Comparison of ENCODE assay signal across 8 mouse cellular contexts in genomic region chr12:108333056-108333455, GRCm38 (mm10). TPM values are rescaled to one million over a fixed set of nuclear protein-coding genes. Genes with fewer than 3 reads are reported as not detected.
DNase-seq lines count a peak whose midpoint lies in the region; ATAC-seq and TF ChIP-seq lines count a peak whose summit lies in the region.

No protein-coding gene starts in this region.

- no peaks in the 10 kb centered on the region for H3K36me3 ChIP-seq in hindbrain, postnatal 0 days (ENCODE audit: insufficient read depth, low read length)

- peak; percentile 34 for ATAC-seq in hindbrain, postnatal 0 days

- H3K9me3 ChIP-seq in hindbrain, postnatal 0 days (ENCODE audit: low read length), result no peaks in the 10 kb centered on the region

- peak; percentile 71 for DNase-seq in T-cell, adult 2 months (ENCODE audit: low spot score)
- DNase-seq in cerebellum, postnatal 4 days (ENCODE audit: low spot score in 2 of 2), result peak; percentile 86 to 88
- DNase-seq in gastrocnemius, adult 8-10 months (ENCODE audit: low spot score in 2 of 2), result peak; percentile 80 to 83
- peak; percentile 90 for DNase-seq in hindbrain, postnatal 0 days (ENCODE audit: low spot score)
- DNase-seq in left cerebral cortex, adult 11 months (ENCODE audit: low spot score), result peak; percentile 80
- DNase-seq in lung, postnatal 36 days, result peak; percentile 90
- DNase-seq in retina, postnatal 1 day, result peak; percentile 92
- DNase-seq in thymus, postnatal 4 days, result peak; percentile 88

- peaks cover 9% of the 10 kb centered on the region for H3K4me1 ChIP-seq in hindbrain, postnatal 0 days (ENCODE audit: insufficient read depth, low read length)

- peak overlapping the region; percentile 96 for H3K4me2 ChIP-seq in hindbrain, postnatal 0 days (ENCODE audit: low read depth, low read length)

- TF ChIP-seq CTCF in hindbrain, postnatal 0 days (IDR thresholded peaks at IDR 0.05; ENCODE audit: low read depth), result peak; percentile 98

- peaks cover 8% of the 10 kb centered on the region; the same call in 1 of the 2 replicates for H3K27me3 ChIP-seq in hindbrain, postnatal 0 days (ENCODE audit: insufficient read depth, low read length)

- H3K27ac ChIP-seq in hindbrain, postnatal 0 days, result peak overlapping the region; percentile 66; the same call in 1 of the 2 replicates

- WGBS in hindbrain, postnatal 0 days, result under 1% methylated on average over 16 of the region's 16 CpGs

- peak overlapping the region; percentile 76 for H3K4me3 ChIP-seq in hindbrain, postnatal 0 days (ENCODE audit: low read length)

- no peak overlapping the region; the same call in 1 of the 2 replicates for H3K9ac ChIP-seq in hindbrain, postnatal 0 days (replicated peaks; ENCODE audit: low read length)

RNA-seq across cellular contexts. Expression of gene Cyp46a1, which starts 1.1 kb away (rescaled TPM):
- under 1 TPM; 0.13 to 0.44 (median 0.19) TPM for total RNA-seq in gastrocnemius, adult 8-10 months (2022)
- total RNA-seq in hindbrain, postnatal 0 days (2014; rRNA removed), result 36.3 and 39.8 TPM in 2 replicates
- polyA plus RNA-seq in hindbrain, postnatal 0 days (2015; fragmentation: Nextera tagmentation; extraction: Ambion mirVana), result 46.2 and 49.7 TPM in 2 replicates

RNA-seq across cellular contexts. Expression of gene Hhipl1, which starts 27.0 kb away (rescaled TPM):
- under 1 TPM; 0.44 to 0.74 (median 0.69) TPM for total RNA-seq in gastrocnemius, adult 8-10 months (2022)
- 10.2 and 10.8 TPM in 2 replicates for total RNA-seq in hindbrain, postnatal 0 days (2014; rRNA removed)
- 2.8 and 3.2 TPM in 2 replicates for polyA plus RNA-seq in hindbrain, postnatal 0 days (2015; fragmentation: Nextera tagmentation; extraction: Ambion mirVana)

RNA-seq across cellular contexts. Expression of gene Eml1, which starts 37.7 kb away (rescaled TPM):
- 100 to 1,000 TPM in 3 of 4 experiments, 10 to 100 TPM in 1; 92.6 to 123 (median 118) TPM for total RNA-seq in gastrocnemius, adult 8-10 months (2022)
- total RNA-seq in hindbrain, postnatal 0 days (2014; rRNA removed), result 45.8 and 55.2 TPM in 2 replicates
- 41.2 and 42.1 TPM in 2 replicates for polyA plus RNA-seq in hindbrain, postnatal 0 days (2015; fragmentation: Nextera tagmentation; extraction: Ambion mirVana)

RNA-seq across cellular contexts. Expression of gene Ccdc85c, which starts 57.8 kb away (rescaled TPM):
- 10 to 100 TPM; 41.1 to 49.4 (median 43.5) TPM for total RNA-seq in gastrocnemius, adult 8-10 months (2022)
- total RNA-seq in hindbrain, postnatal 0 days (2014; rRNA removed), result 86.3 and 94.7 TPM in 2 replicates
- polyA plus RNA-seq in hindbrain, postnatal 0 days (2015; fragmentation: Nextera tagmentation; extraction: Ambion mirVana), result 16.9 and 17.0 TPM in 2 replicates

Comparison
In these comparisons a context has a peak if more than half of its experiments do, and no peak if none do; other contexts are left out.
1. Peak in every context shown above with its lines: DNase-seq, ATAC-seq, H3K4me3 ChIP-seq and H3K27ac ChIP-seq.
2. RNA of gene Cyp46a1, which starts 1.1 kb away (total RNA-seq): 36.3 to 39.8 TPM in hindbrain, postnatal 0 days; 0.13 to 0.44 TPM in gastrocnemius, adult 8-10 months; every median in the first group is over 10 times any median in the second.